Mouse (Mus musculus) embryonic facial prominence, embryonic 10.5 days (tissue): ENCODE measurements around the gene Theg. TPM values are rescaled to one million over a fixed set of nuclear protein-coding genes. Genes with fewer than 3 reads are reported as not detected.
A peak's percentile ranks its signal among the peaks of the same experiment; 100 is the strongest.

ENCODE experiments used
- DNase-seq: peaks from one replicate; pipeline ENCODE4 v3.0.0-alpha.2; 2017; ENCODE audit warnings: low spot score
- H3K27ac ChIP-seq: fragments of 300-500 bp; sonication (generic); replicated peaks from 2 replicates; pipeline ENCODE4 v1.5.1; 2016; ENCODE audit warnings: mild to moderate bottlenecking
- H3K27me3 ChIP-seq: fragments of 300-500 bp; sonication (generic); replicated peaks from 2 replicates; pipeline ENCODE4 v1.6.1; 2016; ENCODE audit warnings: low read depth, mild to moderate bottlenecking; ENCODE audit not compliant: poor library complexity, severe bottlenecking
- H3K36me3 ChIP-seq: fragments of 300-500 bp; sonication (generic); replicated peaks from 2 replicates; pipeline ENCODE4 v1.6.1; 2016; ENCODE audit warnings: mild to moderate bottlenecking, moderate library complexity
- H3K4me1 ChIP-seq: fragments of 300-500 bp; sonication (generic); 2 replicates; pipeline ENCODE4 v1.6.1; 2016
- H3K4me3 ChIP-seq: fragments of 300-500 bp; sonication (generic); 2 replicates; pipeline ENCODE4 v1.5.1; 2016; ENCODE audit warnings: mild to moderate bottlenecking, moderate library complexity
- H3K9me3 ChIP-seq: fragments of 300-500 bp; sonication (generic); 2 replicates; pipeline ENCODE4 v1.6.1; 2016; ENCODE audit warnings: mild to moderate bottlenecking
- WGBS: fragments of 180-500 bp; shearing (Covaris S2); methylation state at CpG from one replicate; pipeline ENCODE4 v1.1.7; 2016; 5-methylcytosine and 5-hydroxymethylcytosine counted together
- polyA plus RNA-seq: library from polyadenylated mRNA; unstranded; fragments of >200 nt; fragmentation: Nextera tagmentation; extraction: Ambion mirVana; gene quantifications from 2 replicates; pipeline ENCODE4 v1.2.1, GENCODE M21; 2016

Theg gene
- polyA plus RNA-seq, 1 experiment from 2014 or later = not detected

- Histone ChIP-seq H3K27ac (peak overlapping the region; percentile 11; the same call in 1 of the 2 replicates), H3K36me3 (no peaks in the 10 kb centered on the region), H3K9me3 (no peaks in the 10 kb centered on the region), H3K4me1 (peaks cover 33% of the 10 kb centered on the region), H3K27me3 (peaks cover 65% of the 10 kb centered on the region), H3K4me3 (peak overlapping the region; percentile 72)
- WGBS = 9% methylated on average over 51 of the region's 51 CpGs
- peak; percentile 71 for DNase-seq
These were observed 25.3 kb upstream of the Theg start for GRCm38 (mm10) chr10:79612192-79613135.

- 36% methylated on average over 5 of the region's 5 CpGs for WGBS
- DNase-seq = no peak
- H3K27me3 ChIP-seq = peaks cover 65% of the 10 kb centered on the region
- H3K9me3 ChIP-seq = no peaks in the 10 kb centered on the region
- H3K27ac ChIP-seq = no peak overlapping the region
- H3K4me1 ChIP-seq = peaks cover 33% of the 10 kb centered on the region
- H3K4me3 ChIP-seq = no peak overlapping the region
- no peaks in the 10 kb centered on the region for H3K36me3 ChIP-seq
These were observed 24.2 kb upstream of the Theg start for GRCm38 (mm10) chr10:79611296-79611695.

- no peaks in the 10 kb centered on the region for H3K36me3 ChIP-seq
- peaks cover 60% of the 10 kb centered on the region for H3K27me3 ChIP-seq
- DNase-seq = no peak
- H3K4me3 ChIP-seq = no peak overlapping the region
- WGBS = 79% methylated on average over 3 of the region's 3 CpGs
- no peaks in the 10 kb centered on the region for H3K9me3 ChIP-seq
- no peak overlapping the region for H3K27ac ChIP-seq
- H3K4me1 ChIP-seq = peaks cover 29% of the 10 kb centered on the region
These were observed 22.1 kb upstream of the Theg start for GRCm38 (mm10) chr10:79609276-79609675.

- Histone ChIP-seq H3K4me1 (peaks cover 16% of the 10 kb centered on the region), H3K4me3 (no peak overlapping the region), H3K27ac (no peak overlapping the region), H3K27me3 (peaks cover 47% of the 10 kb centered on the region), H3K36me3 (no peaks in the 10 kb centered on the region), H3K9me3 (no peaks in the 10 kb centered on the region)
- DNase-seq = no peak
- WGBS = 47% methylated on average over 2 of the region's 2 CpGs
These were observed 20.8 kb upstream of the Theg start for GRCm38 (mm10) chr10:79607892-79608291.

GRCm38 (mm10) chr10:79606537-79606936 is 19.4 kb upstream of the Theg start:
- 56% methylated on average over 4 of the region's 4 CpGs for WGBS

GRCm38 (mm10) chr10:79597936-79598230 is 10.8 kb upstream of the Theg start:
- 61% methylated on average over 4 of the region's 4 CpGs for WGBS
- no peaks in the 10 kb centered on the region for H3K9me3 ChIP-seq
- H3K4me3 ChIP-seq = no peak overlapping the region
- H3K27ac ChIP-seq = no peak overlapping the region
- peaks cover 35% of the 10 kb centered on the region for H3K27me3 ChIP-seq
- H3K4me1 ChIP-seq = 0 out of 2 replicates have a peak, but pooled peaks cover 3% of the 10 kb centered on the region
- H3K36me3 ChIP-seq = no peaks in the 10 kb centered on the region
- no peak for DNase-seq

More at GRCm38 (mm10) chr10:79606537-79606936, 19.4 kb upstream of the Theg start:
- Histone ChIP-seq H3K4me1 (peaks cover 2% of the 10 kb centered on the region), H3K27me3 (peaks cover 33% of the 10 kb centered on the region), H3K4me3 (no peak overlapping the region), H3K36me3 (no peaks in the 10 kb centered on the region), H3K9me3 (no peaks in the 10 kb centered on the region), H3K27ac (no peak overlapping the region)
- DNase-seq = no peak

GRCm38 (mm10) chr10:79597051-79597935 is 10.2 kb upstream of the Theg start:
- WGBS = 35% methylated on average over 13 of the region's 13 CpGs

GRCm38 (mm10) chr10:79595590-79595929 is 8.4 kb upstream of the Theg start:
- Histone ChIP-seq H3K4me1 (0 out of 2 replicates have a peak, but pooled peaks cover 3% of the 10 kb centered on the region), H3K27ac (no peak overlapping the region), H3K27me3 (peaks cover 35% of the 10 kb centered on the region), H3K9me3 (no peaks in the 10 kb centered on the region), H3K4me3 (no peak overlapping the region), H3K36me3 (no peaks in the 10 kb centered on the region)
- 61% methylated on average over 8 of the region's 8 CpGs for WGBS
- no peak for DNase-seq

More at GRCm38 (mm10) chr10:79597051-79597935, 10.2 kb upstream of the Theg start:
- no peaks in the 10 kb centered on the region for H3K36me3 ChIP-seq
- no peak for DNase-seq
- H3K27ac ChIP-seq = no peak overlapping the region
- no peak overlapping the region for H3K4me3 ChIP-seq
- no peaks in the 10 kb centered on the region for H3K9me3 ChIP-seq
- peaks cover 35% of the 10 kb centered on the region for H3K27me3 ChIP-seq
- 0 out of 2 replicates have a peak, but pooled peaks cover 3% of the 10 kb centered on the region for H3K4me1 ChIP-seq

GRCm38 (mm10) chr10:79594872-79595589 is 7.9 kb upstream of the Theg start:
- Histone ChIP-seq H3K4me1 (0 out of 2 replicates have a peak, but pooled peaks cover 3% of the 10 kb centered on the region), H3K27ac (no peak overlapping the region), H3K36me3 (no peaks in the 10 kb centered on the region), H3K4me3 (no peak overlapping the region), H3K9me3 (no peaks in the 10 kb centered on the region), H3K27me3 (peaks cover 35% of the 10 kb centered on the region)
- DNase-seq = peak; percentile 71
- WGBS = 16% methylated on average over 17 of the region's 17 CpGs

GRCm38 (mm10) chr10:79594111-79594510 is 7.0 kb upstream of the Theg start:
- H3K4me3 ChIP-seq = no peak overlapping the region
- no peaks in the 10 kb centered on the region for H3K9me3 ChIP-seq
- WGBS = 56% methylated on average over 6 of the region's 6 CpGs
- no peaks in the 10 kb centered on the region for H3K36me3 ChIP-seq
- H3K4me1 ChIP-seq = 0 out of 2 replicates have a peak, but pooled peaks cover 3% of the 10 kb centered on the region
- no peak for DNase-seq
- H3K27ac ChIP-seq = no peak overlapping the region
- peaks cover 35% of the 10 kb centered on the region for H3K27me3 ChIP-seq

GRCm38 (mm10) chr10:79590702-79591101 is 3.6 kb upstream of the Theg start:
- Histone ChIP-seq H3K4me1 (0 out of 2 replicates have a peak, but pooled peaks cover 3% of the 10 kb centered on the region), H3K36me3 (no peaks in the 10 kb centered on the region), H3K27ac (no peak overlapping the region), H3K9me3 (no peaks in the 10 kb centered on the region), H3K4me3 (no peak overlapping the region), H3K27me3 (peaks cover 17% of the 10 kb centered on the region)
- no peak for DNase-seq
- 93% methylated on average over 1 of the region's 1 CpGs for WGBS

GRCm38 (mm10) chr10:79587752-79588126 is 608 bp upstream of the Theg start:
- H3K27ac ChIP-seq = no peak overlapping the region
- H3K4me3 ChIP-seq = no peak overlapping the region
- H3K9me3 ChIP-seq = no peaks in the 10 kb centered on the region
- no peaks in the 10 kb centered on the region for H3K4me1 ChIP-seq
- WGBS = 69% methylated on average over 4 of the region's 4 CpGs
- DNase-seq = no peak
- H3K36me3 ChIP-seq = no peaks in the 10 kb centered on the region
- H3K27me3 ChIP-seq = 0 out of 2 replicates have a peak, but pooled peaks cover 4% of the 10 kb centered on the region
